Mouse (Mus musculus) myocyte (in vitro differentiated cells): Measurements from ENCODE around the gene Obp2a.

ENCODE experiments used
- E2F4 ChIP-seq: IDR thresholded peaks from one replicate; pipeline ENCODE4 v1.6.1; 2011; ENCODE audit warnings: mild to moderate bottlenecking, control low read depth, moderate library complexity; ENCODE audit not compliant: insufficient read depth
- POLR2A ChIP-seq: IDR thresholded peaks from one replicate; pipeline ENCODE4 v1.6.1; 2011; ENCODE audit warnings: low read depth, mild to moderate bottlenecking, control low read depth, moderate library complexity; ENCODE audit not compliant: insufficient read length
- TCF3 ChIP-seq: IDR thresholded peaks from one replicate; pipeline ENCODE4 v1.6.1; 2011; ENCODE audit warnings: low read depth, control low read depth; ENCODE audit not compliant: insufficient read length

- TF ChIP-seq POLR2A, result no peak
- TF ChIP-seq E2F4, result no peak
- no peak for TF ChIP-seq TCF3
These were observed 17.4 kb upstream of the Obp2a start, which contains the start of gene Lcn10 for GRCm38 (mm10) chr2:25682426-25682825.
